Mouse (Mus musculus): ENCODE results near the gene Hmx1. TPM values are rescaled to one million over a fixed set of nuclear protein-coding genes. Genes with fewer than 3 reads are reported as not detected.

Gene Hmx1
- polyA plus RNA-seq, 1 experiment from 2014 or later: 5.5 TPM

- H3K4me3 ChIP-seq: no peak overlapping the region
- no peak overlapping the region for H3K27ac ChIP-seq (replicated peaks)
- no peaks in the 10 kb centered on the region for H3K9me3 ChIP-seq
- H3K27me3 ChIP-seq (replicated peaks; ENCODE audit: low read depth, poor library complexity, severe bottlenecking): peaks cover 99% of the 10 kb centered on the region
- no peaks in the 10 kb centered on the region for H3K36me3 ChIP-seq (replicated peaks)
- H3K4me1 ChIP-seq: peaks cover 20% of the 10 kb centered on the region
- WGBS: 37% methylated on average over 9 of the region's 9 CpGs
- DNase-seq (ENCODE audit: low spot score): no peak
These were observed 18.6 kb downstream of the Hmx1 start for GRCm38 (mm10) chr5:35407411-35407930.

GRCm38 (mm10) chr5:35411028-35411427 is 22.1 kb downstream of the Hmx1 start:
- no peak for DNase-seq (ENCODE audit: low spot score)
- no peak overlapping the region for H3K27ac ChIP-seq (replicated peaks)
- H3K9me3 ChIP-seq: no peaks in the 10 kb centered on the region
- no peaks in the 10 kb centered on the region for H3K36me3 ChIP-seq (replicated peaks)
- H3K4me1 ChIP-seq: peaks cover 37% of the 10 kb centered on the region
- peaks cover 99% of the 10 kb centered on the region for H3K27me3 ChIP-seq (replicated peaks; ENCODE audit: low read depth, poor library complexity, severe bottlenecking)
- H3K4me3 ChIP-seq: no peak overlapping the region
- WGBS: 69% methylated on average over 10 of the region's 10 CpGs

GRCm38 (mm10) chr5:35412833-35413232 is 23.9 kb downstream of the Hmx1 start:
- Histone ChIP-seq H3K4me1 (peaks cover 36% of the 10 kb centered on the region), H3K9me3 (no peaks in the 10 kb centered on the region), H3K36me3 (replicated peaks) (no peaks in the 10 kb centered on the region), H3K4me3 (peak overlapping the region; percentile 28; the same call in 1 of the 2 replicates), H3K27me3 (replicated peaks; ENCODE audit: low read depth, poor library complexity, severe bottlenecking) (peaks cover 99% of the 10 kb centered on the region), H3K27ac (replicated peaks) (0 out of 2 replicates have a peak overlapping the region, but pooled peaks have one; percentile 24)
- WGBS: 15% methylated on average over 12 of the region's 12 CpGs
- no peak for DNase-seq (ENCODE audit: low spot score)

GRCm38 (mm10) chr5:35417707-35418106 is 28.8 kb downstream of the Hmx1 start:
- H3K4me1 ChIP-seq: peaks cover 30% of the 10 kb centered on the region
- no peaks in the 10 kb centered on the region for H3K9me3 ChIP-seq
- 15% methylated on average over 7 of the region's 7 CpGs for WGBS
- H3K4me3 ChIP-seq: no peak overlapping the region
- H3K36me3 ChIP-seq (replicated peaks): no peaks in the 10 kb centered on the region
- peak; percentile 50 for DNase-seq (ENCODE audit: low spot score)
- H3K27ac ChIP-seq (replicated peaks): no peak overlapping the region
- H3K27me3 ChIP-seq (replicated peaks; ENCODE audit: low read depth, poor library complexity, severe bottlenecking): peaks cover 97% of the 10 kb centered on the region

GRCm38 (mm10) chr5:35421622-35422021 is 32.7 kb downstream of the Hmx1 start:
- H3K27ac ChIP-seq (replicated peaks): no peak overlapping the region
- H3K27me3 ChIP-seq (replicated peaks; ENCODE audit: low read depth, poor library complexity, severe bottlenecking): peaks cover 91% of the 10 kb centered on the region
- H3K4me1 ChIP-seq: peaks cover 36% of the 10 kb centered on the region
- DNase-seq (ENCODE audit: low spot score): no peak
- H3K36me3 ChIP-seq (replicated peaks): no peaks in the 10 kb centered on the region
- H3K4me3 ChIP-seq: no peak overlapping the region
- 80% methylated on average over 4 of the region's 4 CpGs for WGBS
- no peaks in the 10 kb centered on the region for H3K9me3 ChIP-seq

- Histone ChIP-seq H3K4me1 (peaks cover 31% of the 10 kb centered on the region), H3K9me3 (peaks cover 3% of the 10 kb centered on the region; the same call in 1 of the 2 replicates), H3K36me3 (replicated peaks) (no peaks in the 10 kb centered on the region), H3K27me3 (replicated peaks; ENCODE audit: low read depth, poor library complexity, severe bottlenecking) (peaks cover 91% of the 10 kb centered on the region), H3K4me3 (no peak overlapping the region), H3K27ac (replicated peaks) (peak overlapping the region; percentile 55; the same call in 1 of the 2 replicates)
- WGBS: 9% methylated on average over 11 of the region's 11 CpGs
- peak; percentile 54 for DNase-seq (ENCODE audit: low spot score)
These were observed 36.3 kb downstream of the Hmx1 start for GRCm38 (mm10) chr5:35425218-35425617.

- no peaks in the 10 kb centered on the region for H3K36me3 ChIP-seq (replicated peaks)
- 69% methylated on average over 6 of the region's 6 CpGs for WGBS
- peaks cover 88% of the 10 kb centered on the region for H3K27me3 ChIP-seq (replicated peaks; ENCODE audit: low read depth, poor library complexity, severe bottlenecking)
- H3K9me3 ChIP-seq: peaks cover 3% of the 10 kb centered on the region; the same call in 1 of the 2 replicates
- H3K4me1 ChIP-seq: peaks cover 31% of the 10 kb centered on the region
- no peak overlapping the region for H3K27ac ChIP-seq (replicated peaks)
- no peak for DNase-seq (ENCODE audit: low spot score)
- H3K4me3 ChIP-seq: no peak overlapping the region
These were observed 39.0 kb downstream of the Hmx1 start for GRCm38 (mm10) chr5:35427901-35428300.

GRCm38 (mm10) chr5:35428421-35428820 is 39.5 kb downstream of the Hmx1 start:
- H3K4me3 ChIP-seq: no peak overlapping the region
- peaks cover 31% of the 10 kb centered on the region for H3K4me1 ChIP-seq
- peaks cover 3% of the 10 kb centered on the region; the same call in 1 of the 2 replicates for H3K9me3 ChIP-seq
- H3K36me3 ChIP-seq (replicated peaks): no peaks in the 10 kb centered on the region
- 88% methylated on average over 6 of the region's 6 CpGs for WGBS
- peaks cover 88% of the 10 kb centered on the region for H3K27me3 ChIP-seq (replicated peaks; ENCODE audit: low read depth, poor library complexity, severe bottlenecking)
- no peak overlapping the region for H3K27ac ChIP-seq (replicated peaks)
- DNase-seq (ENCODE audit: low spot score): no peak

GRCm38 (mm10) chr5:35432098-35432497 is 43.2 kb downstream of the Hmx1 start:
- H3K4me3 ChIP-seq: no peak overlapping the region
- no peak for DNase-seq (ENCODE audit: low spot score)
- 80% methylated on average over 6 of the region's 6 CpGs for WGBS
- peaks cover 6% of the 10 kb centered on the region for H3K9me3 ChIP-seq
- peaks cover 71% of the 10 kb centered on the region for H3K27me3 ChIP-seq (replicated peaks; ENCODE audit: low read depth, poor library complexity, severe bottlenecking)
- no peaks in the 10 kb centered on the region for H3K36me3 ChIP-seq (replicated peaks)
- H3K4me1 ChIP-seq: peaks cover 7% of the 10 kb centered on the region
- no peak overlapping the region for H3K27ac ChIP-seq (replicated peaks)

- H3K27me3 ChIP-seq (replicated peaks; ENCODE audit: low read depth, poor library complexity, severe bottlenecking): peaks cover 52% of the 10 kb centered on the region
- no peak overlapping the region for H3K4me3 ChIP-seq
- DNase-seq (ENCODE audit: low spot score): no peak
- no peaks in the 10 kb centered on the region for H3K36me3 ChIP-seq (replicated peaks)
- peaks cover 3% of the 10 kb centered on the region; the same call in 1 of the 2 replicates for H3K4me1 ChIP-seq
- peaks cover 17% of the 10 kb centered on the region for H3K9me3 ChIP-seq
- 50% methylated on average over 5 of the region's 5 CpGs for WGBS
- H3K27ac ChIP-seq (replicated peaks): no peak overlapping the region
These were observed 45.1 kb downstream of the Hmx1 start for GRCm38 (mm10) chr5:35434038-35434437.

- no peak for DNase-seq (ENCODE audit: low spot score)
- no peaks in the 10 kb centered on the region for H3K36me3 ChIP-seq (replicated peaks)
- peaks cover 45% of the 10 kb centered on the region for H3K27me3 ChIP-seq (replicated peaks; ENCODE audit: low read depth, poor library complexity, severe bottlenecking)
- H3K4me1 ChIP-seq: peaks cover 3% of the 10 kb centered on the region; the same call in 1 of the 2 replicates
- no peak overlapping the region for H3K4me3 ChIP-seq
- no peak overlapping the region for H3K27ac ChIP-seq (replicated peaks)
- peaks cover 14% of the 10 kb centered on the region for H3K9me3 ChIP-seq
- WGBS: 61% methylated on average over 6 of the region's 6 CpGs
These were observed 45.8 kb downstream of the Hmx1 start for GRCm38 (mm10) chr5:35434703-35435102.

GRCm38 (mm10) chr5:35438805-35439204 is 49.9 kb downstream of the Hmx1 start:
- Histone ChIP-seq H3K4me1 (peaks cover 15% of the 10 kb centered on the region), H3K27ac (replicated peaks) (no peak overlapping the region), H3K9me3 (peaks cover 14% of the 10 kb centered on the region), H3K4me3 (no peak overlapping the region), H3K36me3 (replicated peaks) (no peaks in the 10 kb centered on the region), H3K27me3 (replicated peaks; ENCODE audit: low read depth, poor library complexity, severe bottlenecking) (peaks cover 32% of the 10 kb centered on the region)
- 81% methylated on average over 6 of the region's 6 CpGs for WGBS
- DNase-seq (ENCODE audit: low spot score): no peak

- H3K27ac ChIP-seq (replicated peaks): no peak overlapping the region
- H3K9me3 ChIP-seq: peaks cover 14% of the 10 kb centered on the region
- DNase-seq (ENCODE audit: low spot score): no peak
- WGBS: 67% methylated on average over 8 of the region's 8 CpGs
- H3K4me3 ChIP-seq: no peak overlapping the region
- H3K36me3 ChIP-seq (replicated peaks): no peaks in the 10 kb centered on the region
- peaks cover 19% of the 10 kb centered on the region for H3K4me1 ChIP-seq
- H3K27me3 ChIP-seq (replicated peaks; ENCODE audit: low read depth, poor library complexity, severe bottlenecking): peaks cover 27% of the 10 kb centered on the region; the same call in 1 of the 2 replicates
These were observed 51.6 kb downstream of the Hmx1 start for GRCm38 (mm10) chr5:35440459-35440858.

Data from embryonic facial prominence, embryonic 10.5 days (tissue).